Mouse (Mus musculus) adrenal gland, adult 18-20 months (tissue): ENCODE measurements around the gene Ttc23. TPM values are rescaled to one million over a fixed set of nuclear protein-coding genes. Genes with fewer than 3 reads are reported as not detected.

Source experiments
- DNase-seq, 2 experiments: peaks; one replicate each; pipeline ENCODE4 v3.0.0; 2021 to 2022; ENCODE audit warnings: low spot score in 2 of 2
- total RNA-seq, 2 experiments: library from RNA; stranded (reverse); gene quantifications; 1 replicate in 1 of 2; 2 replicates in 1 of 2; pipeline ENCODE4 v1.2.3; 2021

The Ttc23 gene
- total RNA-seq, 2 experiments from 2014 or later = 19.2 to 24.1 TPM

GRCm38 (mm10) chr7:67740382-67740781 lies 93.2 kb downstream of the Ttc23 start:
- DNase-seq = no peak

GRCm38 (mm10) chr7:67740796-67741195 lies 93.6 kb downstream of the Ttc23 start:
- no peak for DNase-seq

- DNase-seq = no peak
Measured at GRCm38 (mm10) chr7:67741706-67742105, 94.5 kb downstream of the Ttc23 start.

GRCm38 (mm10) chr7:67747731-67748305 lies 100.6 kb downstream of the Ttc23 start:
- DNase-seq = no peak

GRCm38 (mm10) chr7:67749441-67750239 lies 102.4 kb downstream of the Ttc23 start:
- DNase-seq = no peak

- no peak for DNase-seq
Measured at GRCm38 (mm10) chr7:67754606-67755005, 107.4 kb downstream of the Ttc23 start.

- DNase-seq = no peak
Measured at GRCm38 (mm10) chr7:67755366-67755765, 108.2 kb downstream of the Ttc23 start.

- no peak for DNase-seq
Measured at GRCm38 (mm10) chr7:67756636-67757035, 109.4 kb downstream of the Ttc23 start.

- DNase-seq = no peak
Measured at GRCm38 (mm10) chr7:67758506-67758857, 111.3 kb downstream of the Ttc23 start.

- DNase-seq = peak; percentile 54 to 55
Measured at GRCm38 (mm10) chr7:67758858-67759628, 111.8 kb downstream of the Ttc23 start.

GRCm38 (mm10) chr7:67759629-67759995 lies 112.4 kb downstream of the Ttc23 start, which contains the start of gene Synm:
Synm (minus strand) TSS chr7:67759742.
- DNase-seq = peak; percentile 99

- DNase-seq = no peak
Measured at GRCm38 (mm10) chr7:67763625-67764024, 116.4 kb downstream of the Ttc23 start.

- DNase-seq = no peak
Measured at GRCm38 (mm10) chr7:67768125-67768524, 120.9 kb downstream of the Ttc23 start.

- peak in 1 of 2 experiments; percentile 56 for DNase-seq
Measured at GRCm38 (mm10) chr7:67769487-67769886, 122.3 kb downstream of the Ttc23 start.

GRCm38 (mm10) chr7:67772231-67772630 lies 125.0 kb downstream of the Ttc23 start:
- DNase-seq = no peak

- no peak for DNase-seq
Measured at GRCm38 (mm10) chr7:67775623-67776022, 128.4 kb downstream of the Ttc23 start.

GRCm38 (mm10) chr7:67776636-67777305 lies 129.6 kb downstream of the Ttc23 start:
- DNase-seq = no peak

GRCm38 (mm10) chr7:67787861-67788260 lies 140.7 kb downstream of the Ttc23 start:
- no peak for DNase-seq

- peak; percentile 57 to 70 for DNase-seq
Measured at GRCm38 (mm10) chr7:67788713-67789112, 141.5 kb downstream of the Ttc23 start.

- DNase-seq = no peak
Measured at GRCm38 (mm10) chr7:67791256-67791655, 144.0 kb downstream of the Ttc23 start.

GRCm38 (mm10) chr7:67793449-67793848 lies 146.2 kb downstream of the Ttc23 start:
- DNase-seq = no peak
